Mouse (Mus musculus) CH12.LX (cell line): ENCODE measurements around the gene Ncoa4. TPM values are rescaled to one million over a fixed set of nuclear protein-coding genes. Genes with fewer than 3 reads are reported as not detected.

Experiments
- DNase-seq: peaks from one replicate; pipeline ENCODE4 v3.0.0-alpha.2; 2013; ENCODE audit errors: extremely low read depth
- H3K27ac ChIP-seq: 2 replicates; pipeline ENCODE4 v1.5.1; 2012; ENCODE audit warnings: low read depth, mild to moderate bottlenecking, control low read depth, moderate library complexity; ENCODE audit not compliant: insufficient read depth
- H3K27me3 ChIP-seq: replicated peaks from 2 replicates; pipeline ENCODE3; 2012; ENCODE audit warnings: inconsistent platforms
- H3K36me3 ChIP-seq, 2 experiments: replicated peaks in 1 of 2; 2 replicates each; pipeline versions ENCODE3 to v1.6.1; 2012; ENCODE audit warnings: inconsistent platforms in 1 of 2, low read length in 1 of 2, mild to moderate bottlenecking in 1 of 2, mixed read lengths in 1 of 2, moderate library complexity in 1 of 2; ENCODE audit not compliant: control insufficient read depth in 1 of 2, insufficient read depth in 1 of 2
- H3K4me1 ChIP-seq, 2 experiments: 2 replicates each; pipeline ENCODE4 v1.6.1; 2012; ENCODE audit warnings: inconsistent platforms in 1 of 2, moderate library complexity in 1 of 2; ENCODE audit not compliant: insufficient read depth in 2 of 2, control insufficient read depth in 1 of 2
- H3K4me2 ChIP-seq: 2 replicates; pipeline ENCODE4 v1.6.1; 2012; ENCODE audit warnings: low read depth, mild to moderate bottlenecking, control low read depth; ENCODE audit not compliant: poor library complexity, insufficient read depth, severe bottlenecking
- H3K4me3 ChIP-seq, 3 experiments: fragments of 150-350 bp in 1 of 3; sonication (generic) in 1 of 3; replicated peaks in 1 of 3; 2 replicates each; pipeline versions ENCODE3 to v1.5.1; 2011 to 2012; ENCODE audit warnings: low read depth in 2 of 3, low read length in 2 of 3, mild to moderate bottlenecking in 2 of 3, moderate library complexity in 2 of 3, control low read depth in 1 of 3, improper control_type of control experiment in 1 of 3, inconsistent platforms in 1 of 3, mixed read lengths in 1 of 3; ENCODE audit not compliant: poor library complexity in 1 of 3
- H3K79me2 ChIP-seq: replicated peaks from 2 replicates; pipeline ENCODE4 v1.6.1; 2012; ENCODE audit warnings: mild to moderate bottlenecking, moderate library complexity; ENCODE audit not compliant: control insufficient read depth, poor library complexity, insufficient read depth, severe bottlenecking; ENCODE audit errors: extremely low read depth
- H3K9ac ChIP-seq: 2 replicates; pipeline ENCODE4 v1.6.1; 2012; ENCODE audit warnings: low read depth, mild to moderate bottlenecking, control low read depth, moderate library complexity; ENCODE audit not compliant: insufficient read depth
- H3K9me3 ChIP-seq: replicated peaks from 2 replicates; pipeline ENCODE3; 2012; ENCODE audit warnings: low read length, inconsistent platforms, mixed read lengths
- BHLHE40 ChIP-seq: IDR thresholded peaks from 2 replicates; pipeline ENCODE4 v1.6.1; 2011; ENCODE audit warnings: mild to moderate bottlenecking, low read depth, low read length, improper control_type of control experiment
- CTCF ChIP-seq, 2 experiments: IDR thresholded peaks in 1 of 2; conservative IDR thresholded peaks in 1 of 2; 2 replicates each; pipeline ENCODE4 v1.5.1; 2011 to 2012; ENCODE audit warnings: low read depth in 2 of 2, low read length in 2 of 2, improper control_type of control experiment in 1 of 2, inconsistent platforms in 1 of 2, mild to moderate bottlenecking in 1 of 2, moderate library complexity in 1 of 2
- E2F4 ChIP-seq: IDR thresholded peaks from 2 replicates; pipeline ENCODE4 v1.6.1; 2011; ENCODE audit warnings: low read depth, low read length, improper control_type of control experiment; ENCODE audit not compliant: insufficient replicate concordance
- GABPA ChIP-seq: IDR thresholded peaks from 2 replicates; pipeline ENCODE4 v1.6.1; 2012; ENCODE audit warnings: low read depth, low read length, improper control_type of control experiment, inconsistent platforms; ENCODE audit not compliant: insufficient replicate concordance
- HCFC1 ChIP-seq: IDR thresholded peaks from 2 replicates; pipeline ENCODE4 v1.6.1; 2012; ENCODE audit warnings: low read depth, mild to moderate bottlenecking, inconsistent platforms, low read length, improper control_type of control experiment
- JUN ChIP-seq: IDR thresholded peaks from 2 replicates; pipeline ENCODE4 v1.6.1; 2011; ENCODE audit warnings: low read depth, mild to moderate bottlenecking, low read length, improper control_type of control experiment, moderate library complexity; ENCODE audit not compliant: insufficient read depth
- JUND ChIP-seq: conservative IDR thresholded peaks from 2 replicates; pipeline ENCODE4 v1.6.1; 2011; ENCODE audit warnings: low read depth, low read length, improper control_type of control experiment
- KAT2A ChIP-seq: IDR thresholded peaks from 2 replicates; pipeline ENCODE4 v1.6.1; 2012; ENCODE audit warnings: low read length, improper control_type of control experiment, inconsistent platforms; ENCODE audit not compliant: insufficient replicate concordance
- MAFK ChIP-seq: IDR thresholded peaks from 2 replicates; pipeline ENCODE4 v1.6.1; 2011; ENCODE audit warnings: low read length, improper control_type of control experiment; ENCODE audit not compliant: insufficient replicate concordance
- MEF2A ChIP-seq: IDR thresholded peaks from 2 replicates; pipeline ENCODE4 v1.6.1; 2014; ENCODE audit warnings: low read depth, mild to moderate bottlenecking, inconsistent platforms, low read length, improper control_type of control experiment, borderline replicate concordance
- MYC ChIP-seq: IDR thresholded peaks from 2 replicates; pipeline ENCODE4 v1.6.1; 2011; ENCODE audit warnings: low read depth, mild to moderate bottlenecking, improper control_type of control experiment, low read length
- NELFE ChIP-seq: IDR thresholded peaks from 2 replicates; pipeline ENCODE4 v1.6.1; 2011; ENCODE audit warnings: low read depth, low read length, improper control_type of control experiment
- POLR2AphosphoS2 ChIP-seq: IDR thresholded peaks from 2 replicates; pipeline ENCODE4 v1.6.1; 2011; ENCODE audit warnings: low read depth, low read length, improper control_type of control experiment
- RAD21 ChIP-seq: IDR thresholded peaks from 2 replicates; pipeline ENCODE4 v1.6.1; 2011; ENCODE audit warnings: low read depth, mild to moderate bottlenecking, low read length, improper control_type of control experiment, moderate library complexity
- RCOR1 ChIP-seq: conservative IDR thresholded peaks from 2 replicates; pipeline ENCODE4 v1.6.1; 2012; ENCODE audit warnings: low read depth, mild to moderate bottlenecking, inconsistent platforms, low read length, improper control_type of control experiment
- SMC3 ChIP-seq: IDR thresholded peaks from 2 replicates; pipeline ENCODE4 v1.6.1; 2011; ENCODE audit warnings: low read depth, low read length, improper control_type of control experiment
- TBP ChIP-seq: conservative IDR thresholded peaks from 2 replicates; pipeline ENCODE4 v1.6.1; 2011; ENCODE audit warnings: low read depth, low read length, improper control_type of control experiment
- TCF12 ChIP-seq: IDR thresholded peaks from 2 replicates; pipeline ENCODE4 v1.6.1; 2014; ENCODE audit warnings: low read depth, mild to moderate bottlenecking, inconsistent platforms, low read length, improper control_type of control experiment
- USF1 ChIP-seq: IDR thresholded peaks from 2 replicates; pipeline ENCODE4 v1.6.1; 2014; ENCODE audit warnings: low read depth, mild to moderate bottlenecking, inconsistent platforms, low read length, improper control_type of control experiment
- USF2 ChIP-seq: conservative IDR thresholded peaks from 2 replicates; pipeline ENCODE4 v1.6.1; 2011; ENCODE audit warnings: low read depth, low read length, improper control_type of control experiment
- ZKSCAN1 ChIP-seq: IDR thresholded peaks from 2 replicates; pipeline ENCODE4 v1.6.1; 2012; ENCODE audit warnings: low read depth, inconsistent platforms, low read length, improper control_type of control experiment, borderline replicate concordance
- ZNF384 ChIP-seq: IDR thresholded peaks from 2 replicates; pipeline ENCODE4 v1.6.1; 2012; ENCODE audit warnings: low read depth, low read length, improper control_type of control experiment, inconsistent platforms
- dilution Hi-C: fragments of 300-500 bp; cut with MboI; formaldehyde crosslinking; loops from 2 replicates; pipeline ENCODE4 v1.14.3; 2020; ENCODE audit warnings: low sequenced_read_pairs; ENCODE audit not compliant: extremely low pct_unique_long_range_greater_than_20kb, extremely low pct_ligation_motif_present
- in situ Hi-C: fragments of 300-500 bp; cut with MboI; formaldehyde crosslinking; loops from 3 replicates; pipeline ENCODE4 v1.14.3; 2019; ENCODE audit warnings: low sequenced_read_pairs, low pct_ligation_motif_present, low pct_unique_long_range_greater_than_20kb, mixed read lengths
- polyA plus RNA-seq: library from polyadenylated mRNA; unstranded; fragments of >175 nt; gene quantifications from 2 replicates; pipeline ENCODE4 v1.2.1, GENCODE M21; 2012; ENCODE audit warnings: low read depth; ENCODE audit not compliant: insufficient read length
- total RNA-seq, 2 experiments: library from RNA; depleted of rRNA; stranded (reverse); fragments of 300-350 nt in 1 of 2; fragments of >200 nt in 1 of 2; gene quantifications; 2 replicates each; pipeline ENCODE4 v1.2.3; 2012 to 2014

Gene Ncoa4
- total and polyA plus RNA-seq, 3 experiments = 41.6 to 102 (median 63.9) TPM

GRCm38 (mm10) chr14:32150872-32151271 is 8.8 kb upstream of the Ncoa4 start:
- no peak for DNase-seq
- Histone ChIP-seq H3K36me3 (no peaks in the 10 kb centered on the region), H3K9me3 (peaks cover 13% of the 10 kb centered on the region), H3K4me1 (no peaks in the 10 kb centered on the region), H3K9ac (no peak overlapping the region), H3K79me2 (no peaks in the 10 kb centered on the region), H3K27me3 (no peaks in the 10 kb centered on the region), H3K4me3 (no peak overlapping the region), H3K27ac (no peak overlapping the region), H3K4me2 (no peak overlapping the region)
- in situ Hi-C loops = loop anchor here (5.0 kb wide), 1 partner anchor 36 kb away; no protein-coding TSS in a partner anchor
- dilution Hi-C loops = no loop called here
- TF ChIP-seq CTCF (conservative IDR thresholded peaks at IDR 0.05 in 1 of 2, IDR thresholded peaks at IDR 0.05 in 1 of 2; ENCODE audit: low read depth in 2 of 2, low read length in 2 of 2) (peak in 1 of 2 experiments; percentile 46; a peak in 2 of 4 replicates), MYC (no peak), RAD21 (peak; percentile 48), E2F4 (no peak)

DNA sequence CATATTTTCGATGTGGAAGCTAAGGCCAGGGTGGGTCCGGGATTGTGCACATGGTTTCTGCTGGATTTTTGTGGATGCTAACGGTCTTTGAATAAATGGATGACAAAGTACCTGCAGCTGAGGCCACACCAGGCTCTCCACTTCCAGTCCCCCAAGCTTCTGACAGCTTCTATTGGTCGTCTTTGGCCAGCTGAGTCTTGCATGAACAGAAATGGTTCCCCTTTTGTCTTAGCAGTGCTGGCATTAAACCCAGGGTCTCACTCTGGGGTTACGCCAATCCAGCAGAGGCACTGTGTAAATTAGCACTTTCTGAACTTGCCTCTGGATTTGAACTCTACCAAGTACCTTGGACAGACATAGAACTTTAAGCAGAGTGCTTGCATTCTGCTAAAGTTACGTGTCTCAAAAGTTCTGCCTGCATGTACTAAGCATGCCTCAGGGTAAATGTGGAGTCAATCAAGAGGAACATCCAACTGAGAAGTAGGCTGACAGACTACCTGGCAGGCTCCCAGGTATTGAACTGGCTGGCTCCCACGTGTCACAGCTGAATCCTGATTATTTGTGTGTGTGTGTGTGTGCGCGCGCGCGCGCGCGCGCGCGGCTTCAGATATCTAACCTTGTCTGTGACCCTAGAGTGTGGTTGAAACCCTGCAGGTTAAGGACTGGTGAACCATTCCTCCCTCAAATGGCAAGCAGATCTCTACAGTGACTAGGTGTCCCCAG is 7.3 kb upstream of the Ncoa4 start:
- Histone ChIP-seq H3K9me3 (peaks cover 8% of the 10 kb centered on the region), H3K27me3 (no peaks in the 10 kb centered on the region), H3K4me2 (no peak overlapping the region), H3K27ac (no peak overlapping the region), H3K9ac (no peak overlapping the region), H3K4me3 (no peak overlapping the region), H3K36me3 (peaks cover 0 to 1% of the 10 kb centered on the region in 2 experiments), H3K79me2 (no peaks in the 10 kb centered on the region), H3K4me1 (no peaks in the 10 kb centered on the region)
- no peak for DNase-seq
- TF ChIP-seq TCF12 (no peak), ZNF384 (no peak), MYC (no peak), MEF2A (no peak), ZKSCAN1 (no peak), GABPA (no peak)
- dilution Hi-C loops = no loop called here
- in situ Hi-C loops = loop anchor here (5.0 kb wide), 1 partner anchor 35 kb away; no protein-coding TSS in a partner anchor

DNA sequence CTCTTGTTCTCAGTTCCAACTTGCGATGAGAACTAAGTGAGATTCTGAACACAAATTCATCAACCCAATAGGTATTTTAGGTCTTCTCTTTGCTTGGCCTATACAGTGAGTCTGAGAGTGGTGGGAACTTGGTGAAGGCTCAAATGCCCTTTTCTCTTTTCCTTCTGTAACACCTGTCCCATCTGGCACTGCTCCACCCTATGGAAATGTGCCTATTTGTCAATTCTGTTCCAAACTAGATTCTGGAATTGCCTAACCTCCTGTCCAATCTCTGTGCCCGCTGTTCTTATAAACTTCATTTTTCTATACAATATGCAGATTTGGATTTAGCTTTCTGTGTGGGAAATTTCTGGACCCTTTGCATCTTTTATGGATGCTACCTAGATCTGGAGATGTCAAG is 6.5 kb upstream of the Ncoa4 start:
- Histone ChIP-seq H3K9me3 (peaks cover 5% of the 10 kb centered on the region), H3K4me2 (no peak overlapping the region)
- dilution Hi-C loops = no loop called here

More for the DNA sequence above, 6.5 kb upstream of the Ncoa4 start:
- Histone ChIP-seq H3K36me3 (peaks cover 0 to 8% of the 10 kb centered on the region in 2 experiments), H3K79me2 (no peaks in the 10 kb centered on the region), H3K4me3 (no peak overlapping the region), H3K27ac (no peak overlapping the region), H3K27me3 (no peaks in the 10 kb centered on the region), H3K9ac (no peak overlapping the region), H3K4me1 (no peaks in the 10 kb centered on the region)
- TF ChIP-seq NELFE (no peak), BHLHE40 (no peak), CTCF (conservative IDR thresholded peaks at IDR 0.05 in 1 of 2, IDR thresholded peaks at IDR 0.05 in 1 of 2; ENCODE audit: low read depth in 2 of 2, low read length in 2 of 2) (no peak), RAD21 (no peak), ZKSCAN1 (no peak), JUN (no peak), KAT2A (no peak), USF1 (no peak), MAFK (no peak), TBP (no peak), POLR2AphosphoS2 (no peak), SMC3 (no peak), ZNF384 (no peak), JUND (no peak), TCF12 (no peak), GABPA (no peak), USF2 (no peak), MEF2A (no peak), HCFC1 (no peak), RCOR1 (no peak)
- DNase-seq = no peak
- in situ Hi-C loops = loop anchor here (5.0 kb wide), 1 partner anchor 34 kb away; no protein-coding TSS in a partner anchor
